In the genomic region with DNA sequence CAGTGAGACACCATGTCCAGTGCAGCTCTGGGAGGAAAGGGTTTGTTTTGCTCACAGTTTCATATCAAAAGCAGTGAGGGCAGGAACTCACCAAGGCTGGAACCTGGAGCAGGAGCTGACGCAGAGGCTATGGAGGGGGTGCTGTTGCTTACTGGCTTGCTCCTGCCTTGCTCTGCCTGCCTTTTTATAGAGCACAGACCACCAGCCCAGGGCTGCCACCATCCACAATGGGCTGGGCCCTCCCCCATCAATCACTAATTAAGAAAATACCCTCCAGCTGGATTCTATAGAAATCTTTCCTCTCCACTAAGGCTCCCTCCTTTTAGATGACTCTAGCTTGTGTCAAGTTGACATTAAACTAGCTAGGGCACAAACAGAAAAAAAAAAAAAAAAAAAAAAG, we compare ENCODE assay signal across 15 mouse cellular contexts.
"Had no signal": no experiment of that assay in that cellular context is flagged by ENCODE, and none has a peak within 500 bp of the region (broad histone marks: within the 10 kb centered on the region; RNA-seq: fewer than 3 reads in every experiment).

No protein-coding gene starts in this region.

- H3K27ac ChIP-seq: kidney, postnatal 0 days; layer of hippocampus, adult 2 months; limb, embryonic 15.5 days; liver, embryonic 12.5 days; midbrain, embryonic 10.5 days; neural tube, embryonic 12.5 days had no signal

- H3K4me2 ChIP-seq: limb, embryonic 15.5 days; liver, embryonic 12.5 days; lung, embryonic 14.5 days; neural tube, embryonic 12.5 days had no signal

- H3K4me3 ChIP-seq: layer of hippocampus, adult 2 months; limb, embryonic 15.5 days; liver, embryonic 12.5 days; midbrain, embryonic 10.5 days; neural tube, embryonic 12.5 days had no signal

- H3K27me3 ChIP-seq: limb, embryonic 15.5 days; liver, embryonic 12.5 days; neural tube, embryonic 12.5 days had no signal

- H3K36me3 ChIP-seq: limb, embryonic 15.5 days; liver, embryonic 12.5 days; midbrain, embryonic 10.5 days; neural tube, embryonic 12.5 days had no signal

- ATAC-seq: liver, embryonic 12.5 days had no signal

- DNase-seq: kidney, postnatal 4 days; left cerebral cortex, postnatal 4 days; lung, embryonic 14.5 days; lung, postnatal 10 days; lung, postnatal 4 days; midbrain, embryonic 14.5 days; right cerebral cortex, adult 18-20 months; right cerebral cortex, postnatal 25 days; thymus, postnatal 36 days had no signal

- H3K9me3 ChIP-seq: limb, embryonic 15.5 days; liver, embryonic 12.5 days; neural tube, embryonic 12.5 days had no signal

- H3K4me1 ChIP-seq: limb, embryonic 15.5 days; neural tube, embryonic 12.5 days had no signal

- H3K9ac ChIP-seq: limb, embryonic 15.5 days; liver, embryonic 12.5 days; lung, embryonic 14.5 days; neural tube, embryonic 12.5 days had no signal
